ENCODE assay signal across 19 mouse cellular contexts in the genomic region with DNA sequence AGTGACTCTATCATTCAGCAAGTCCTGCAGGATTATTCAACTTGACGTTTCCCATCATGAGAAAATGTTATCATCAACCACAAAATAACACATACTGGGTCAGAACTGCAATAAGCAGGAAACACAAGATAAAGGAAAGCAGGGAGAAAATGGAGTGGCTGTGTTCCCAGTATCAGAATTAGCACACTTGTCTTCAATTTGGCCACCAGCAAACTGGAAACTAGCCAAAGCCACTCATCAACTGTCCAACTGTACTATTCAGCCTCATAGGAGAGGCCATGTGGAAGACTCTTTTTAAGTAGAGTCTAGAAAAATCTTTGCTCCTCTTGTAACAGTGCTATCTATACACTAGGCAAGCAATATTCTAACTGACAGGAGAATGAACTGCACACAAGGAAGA.
A peak's percentile ranks its signal among the peaks of the same experiment; 100 is the strongest.
DNase-seq lines count a peak whose midpoint lies in the region; ATAC-seq and TF ChIP-seq lines count a peak whose summit lies in the region.
"Had no signal": no experiment of that assay in that cellular context is flagged by ENCODE, and none has a peak within 500 bp of the region (broad histone marks: within the 10 kb centered on the region; RNA-seq: fewer than 3 reads in every experiment).

No protein-coding gene starts in this region.

- no peaks in the 10 kb centered on the region for H3K36me3 ChIP-seq in forebrain, postnatal 0 days (ENCODE audit: insufficient read depth)
- H3K36me3 ChIP-seq in forebrain, embryonic 13.5 days (ENCODE audit: poor library complexity, severe bottlenecking), result no peaks in the 10 kb centered on the region
- H3K36me3 ChIP-seq: hindbrain, embryonic 15.5 days; midbrain, embryonic 15.5 days had no signal

- no peaks in the 10 kb centered on the region for H3K4me1 ChIP-seq in forebrain, postnatal 0 days (ENCODE audit: insufficient read depth)
- no peaks in the 10 kb centered on the region for H3K4me1 ChIP-seq in forebrain, embryonic 13.5 days
- H3K4me1 ChIP-seq: hindbrain, embryonic 15.5 days; midbrain, embryonic 15.5 days had no signal

- no peak overlapping the region for H3K27ac ChIP-seq in forebrain, postnatal 0 days (ENCODE audit: low read depth, low read length)
- no peak overlapping the region for H3K27ac ChIP-seq in forebrain, embryonic 13.5 days
- no peak overlapping the region for H3K27ac ChIP-seq in layer of hippocampus, adult 2 months
- H3K27ac ChIP-seq: hindbrain, embryonic 15.5 days; kidney, postnatal 0 days; midbrain, embryonic 15.5 days had no signal

- DNase-seq in forebrain, postnatal 0 days, result peak; percentile 14
- peak; percentile 3 for DNase-seq in retina, adult 2 months (ENCODE audit: low read depth, low spot score)
- no peak for DNase-seq in retina, embryonic 14.5 days (ENCODE audit: low spot score)
- peak; percentile 25 to 35 for DNase-seq in cerebellum, adult 18-20 months
- DNase-seq in cerebellum, postnatal 25 days, result peak; percentile 27 to 55
- no peak for DNase-seq in layer of hippocampus, adult 2 months (ENCODE audit: low spot score in 2 of 2)
- no peak for DNase-seq in c-Kit-positive CD71-positive TER-119-positive erythroid progenitor cells, embryonic 14.5 days (ENCODE audit: low spot score)
- DNase-seq: B cell, adult 2 months; liver; liver, postnatal 0 days; lung, postnatal 14 days; thymus, postnatal 36 days had no signal

- H3K9ac ChIP-seq in forebrain, postnatal 0 days, result no peak overlapping the region
- no peak overlapping the region for H3K9ac ChIP-seq in forebrain, embryonic 13.5 days
- H3K9ac ChIP-seq: hindbrain, embryonic 15.5 days; liver, postnatal 0 days; midbrain, embryonic 15.5 days had no signal

- 31% methylated on average over 1 of the region's 1 CpGs for WGBS in forebrain, postnatal 0 days
- WGBS in forebrain, embryonic 13.5 days, result 52% methylated on average over 1 of the region's 1 CpGs

- no peak for TF ChIP-seq CTCF in forebrain, postnatal 0 days (IDR thresholded peaks at IDR 0.05; ENCODE audit: low read depth)
- TF ChIP-seq CTCF in layer of hippocampus, adult 2 months (conservative IDR thresholded peaks at IDR 0.05), result no peak

- H3K9me3 ChIP-seq in forebrain, postnatal 0 days (ENCODE audit: low read length), result no peaks in the 10 kb centered on the region
- no peaks in the 10 kb centered on the region for H3K9me3 ChIP-seq in forebrain, embryonic 13.5 days (replicated peaks)
- H3K9me3 ChIP-seq: hindbrain, embryonic 15.5 days; midbrain, embryonic 15.5 days had no signal

- no peaks in the 10 kb centered on the region for H3K27me3 ChIP-seq in forebrain, postnatal 0 days (ENCODE audit: insufficient read depth, low read length)
- no peaks in the 10 kb centered on the region for H3K27me3 ChIP-seq in forebrain, embryonic 13.5 days
- H3K27me3 ChIP-seq: hindbrain, embryonic 15.5 days; midbrain, embryonic 15.5 days had no signal

- no peak for ATAC-seq in forebrain, postnatal 0 days
- ATAC-seq in forebrain, embryonic 13.5 days, result no peak
- ATAC-seq: intestine, embryonic 16.5 days; liver, postnatal 0 days; midbrain, embryonic 15.5 days had no signal

- no peak overlapping the region for H3K4me3 ChIP-seq in forebrain, postnatal 0 days (ENCODE audit: low read depth, low read length)
- H3K4me3 ChIP-seq in forebrain, embryonic 13.5 days, result no peak overlapping the region
- no peak overlapping the region for H3K4me3 ChIP-seq in layer of hippocampus, adult 2 months
- H3K4me3 ChIP-seq: erythroblast, embryonic 14.5 days; hindbrain, embryonic 15.5 days; midbrain, embryonic 15.5 days had no signal

- no peak overlapping the region for H3K4me2 ChIP-seq in forebrain, postnatal 0 days (ENCODE audit: low read depth)
- no peak overlapping the region for H3K4me2 ChIP-seq in forebrain, embryonic 13.5 days
- H3K4me2 ChIP-seq: heart, embryonic 11.5 days; hindbrain, embryonic 15.5 days; midbrain, embryonic 15.5 days had no signal

Comparison
In these comparisons a context has a peak if more than half of its experiments do, and no peak if none do; other contexts are left out.
1. DNase-seq: peak in forebrain, postnatal 0 days (single experiment), retina, adult 2 months (single experiment), cerebellum, adult 18-20 months (2 of 2) and cerebellum, postnatal 25 days (2 of 2); none in retina, embryonic 14.5 days (single experiment), layer of hippocampus, adult 2 months (0 of 2) and c-Kit-positive CD71-positive TER-119-positive erythroid progenitor cells, embryonic 14.5 days (single experiment).